Mouse (Mus musculus) small intestine, adult 2 months (tissue): ENCODE data around the gene Traf1.
A peak's percentile ranks its signal among the peaks of the same experiment; 100 is the strongest.

ENCODE experiments used
- CTCF ChIP-seq: fragments of 200-500 bp; IDR thresholded peaks from 2 replicates; pipeline ENCODE4 v1.5.1; 2012; ENCODE audit warnings: low read depth, mild to moderate bottlenecking, control low read depth, inconsistent platforms, low read length, moderate library complexity, mixed read lengths; ENCODE audit not compliant: insufficient replicate concordance, insufficient read length; ENCODE audit errors: extremely low read depth
- POLR2A ChIP-seq: fragments of 200-500 bp; IDR thresholded peaks from 2 replicates; pipeline ENCODE4 v1.6.1; 2012; ENCODE audit warnings: low read depth, mild to moderate bottlenecking, control low read depth, inconsistent platforms, low read length, moderate library complexity

GRCm38 (mm10) chr2:34897820-34898219 is 63.8 kb downstream of the Traf1 start:
- TF ChIP-seq CTCF (peak; percentile 69; the same call in 1 of the 2 replicates), POLR2A (no peak)
